Mouse (Mus musculus) megakaryocyte, embryonic 14.5 days (primary cell): Measurements from ENCODE around the gene Pih1d3. TPM values are rescaled to one million over a fixed set of nuclear protein-coding genes. Genes with fewer than 3 reads are reported as not detected.

Experiments used
- H3K27me3 ChIP-seq: replicated peaks from 2 replicates; pipeline ENCODE3; 2012; ENCODE audit warnings: inconsistent platforms
- H3K36me3 ChIP-seq: replicated peaks from 2 replicates; pipeline ENCODE3; 2012; ENCODE audit warnings: low read length, inconsistent platforms, mixed read lengths
- H3K4me1 ChIP-seq: 2 replicates; pipeline ENCODE4 v1.6.1; 2012; ENCODE audit warnings: inconsistent platforms
- H3K4me3 ChIP-seq: replicated peaks from 2 replicates; pipeline ENCODE3; 2012; ENCODE audit warnings: moderate library complexity, mild to moderate bottlenecking, inconsistent platforms
- H3K9me3 ChIP-seq: 2 replicates; pipeline ENCODE4 v1.6.1; 2012; ENCODE audit warnings: inconsistent platforms
- FLI1 ChIP-seq: IDR thresholded peaks from 2 replicates; pipeline ENCODE4 v1.6.1; 2012; ENCODE audit warnings: low read length, inconsistent platforms, mixed read lengths
- GATA1 ChIP-seq: IDR thresholded peaks from 3 replicates; pipeline ENCODE4 v1.6.1; 2012; ENCODE audit warnings: mixed read lengths, low read length, inconsistent platforms, borderline replicate concordance
- polyA plus RNA-seq: library from polyadenylated mRNA; stranded (reverse); fragments of >175 nt; gene quantifications from 2 replicates; pipeline ENCODE4 v1.2.3, GENCODE M21; 2012; ENCODE audit warnings: low replicate concordance; ENCODE audit not compliant: insufficient read depth

Gene Pih1d3
- not detected in 2 replicates for polyA plus RNA-seq

- no peak within 1 kb of the TSS for H3K4me3 ChIP-seq
- no peaks in the 10 kb centered on the region for H3K4me1 ChIP-seq
- H3K9me3 ChIP-seq = peaks cover 11% of the 10 kb centered on the region
- no peaks in the 10 kb centered on the region for H3K36me3 ChIP-seq
- TF ChIP-seq FLI1 = no peak
- no peak for TF ChIP-seq GATA1
- no peaks in the 10 kb centered on the region for H3K27me3 ChIP-seq
Observed at GRCm38 (mm10) chr1:31222564-31222963, at the start of gene Pih1d3, which contains the start of gene 4931428L18Rik. Gene Pih1d3 (plus strand): TSS chr1:31222838. Gene 4931428L18Rik (minus strand): TSS chr1:31222684.

GRCm38 (mm10) chr1:31175401-31175800 lies 47.2 kb upstream of the Pih1d3 start:
- H3K9me3 ChIP-seq = peaks cover 4% of the 10 kb centered on the region; the same call in 1 of the 2 replicates
- H3K36me3 ChIP-seq = no peaks in the 10 kb centered on the region
- no peak overlapping the region for H3K4me3 ChIP-seq
- H3K4me1 ChIP-seq = no peaks in the 10 kb centered on the region
- TF ChIP-seq GATA1 = no peak
- no peak for TF ChIP-seq FLI1
- no peaks in the 10 kb centered on the region for H3K27me3 ChIP-seq

GRCm38 (mm10) chr1:31176101-31176500 lies 46.5 kb upstream of the Pih1d3 start, which contains the start of gene Lgsn:
Gene Lgsn (plus strand): TSS chr1:31176401.
- peaks cover 4% of the 10 kb centered on the region; the same call in 1 of the 2 replicates for H3K9me3 ChIP-seq
- H3K4me1 ChIP-seq = no peaks in the 10 kb centered on the region
- no peaks in the 10 kb centered on the region for H3K27me3 ChIP-seq
- no peaks in the 10 kb centered on the region for H3K36me3 ChIP-seq
- TF ChIP-seq GATA1 (no peak), FLI1 (no peak)
- no peak within 1 kb of the TSS for H3K4me3 ChIP-seq

- peaks cover 4% of the 10 kb centered on the region; the same call in 1 of the 2 replicates for H3K9me3 ChIP-seq
- no peaks in the 10 kb centered on the region for H3K4me1 ChIP-seq
- TF ChIP-seq FLI1 (no peak), GATA1 (no peak)
- no peaks in the 10 kb centered on the region for H3K27me3 ChIP-seq
- no peaks in the 10 kb centered on the region for H3K36me3 ChIP-seq
- H3K4me3 ChIP-seq = no peak overlapping the region
Observed at GRCm38 (mm10) chr1:31178264-31178663, 44.4 kb upstream of the Pih1d3 start.

GRCm38 (mm10) chr1:31190237-31190866 lies 32.3 kb upstream of the Pih1d3 start:
- no peaks in the 10 kb centered on the region for H3K4me1 ChIP-seq
- TF ChIP-seq FLI1 (no peak), GATA1 (no peak)
- H3K9me3 ChIP-seq = 0 out of 2 replicates have a peak, but pooled peaks cover 3% of the 10 kb centered on the region
- no peaks in the 10 kb centered on the region for H3K27me3 ChIP-seq
- H3K36me3 ChIP-seq = no peaks in the 10 kb centered on the region
- H3K4me3 ChIP-seq = no peak overlapping the region

GRCm38 (mm10) chr1:31195633-31196032 lies 27.0 kb upstream of the Pih1d3 start:
- TF ChIP-seq GATA1 (no peak), FLI1 (no peak)
- no peaks in the 10 kb centered on the region for H3K27me3 ChIP-seq
- H3K4me1 ChIP-seq = no peaks in the 10 kb centered on the region
- no peaks in the 10 kb centered on the region for H3K9me3 ChIP-seq
- no peaks in the 10 kb centered on the region for H3K36me3 ChIP-seq
- no peak overlapping the region for H3K4me3 ChIP-seq

- no peaks in the 10 kb centered on the region for H3K9me3 ChIP-seq
- H3K36me3 ChIP-seq = no peaks in the 10 kb centered on the region
- no peaks in the 10 kb centered on the region for H3K4me1 ChIP-seq
- H3K4me3 ChIP-seq = no peak overlapping the region
- no peaks in the 10 kb centered on the region for H3K27me3 ChIP-seq
- TF ChIP-seq GATA1 = no peak
- TF ChIP-seq FLI1 = no peak
Observed at GRCm38 (mm10) chr1:31196959-31197358, 25.7 kb upstream of the Pih1d3 start.

GRCm38 (mm10) chr1:31203771-31204170 lies 18.9 kb upstream of the Pih1d3 start:
- no peak overlapping the region for H3K4me3 ChIP-seq

GRCm38 (mm10) chr1:31205346-31205745 lies 17.3 kb upstream of the Pih1d3 start:
- no peak for TF ChIP-seq FLI1
- TF ChIP-seq GATA1 = no peak
- H3K36me3 ChIP-seq = no peaks in the 10 kb centered on the region
- peaks cover 11% of the 10 kb centered on the region; the same call in 1 of the 2 replicates for H3K9me3 ChIP-seq
- H3K4me3 ChIP-seq = no peak overlapping the region
- no peaks in the 10 kb centered on the region for H3K4me1 ChIP-seq
- H3K27me3 ChIP-seq = no peaks in the 10 kb centered on the region

More at GRCm38 (mm10) chr1:31203771-31204170, 18.9 kb upstream of the Pih1d3 start:
- Histone ChIP-seq H3K27me3 (no peaks in the 10 kb centered on the region), H3K36me3 (no peaks in the 10 kb centered on the region), H3K9me3 (peaks cover 11% of the 10 kb centered on the region; the same call in 1 of the 2 replicates), H3K4me1 (no peaks in the 10 kb centered on the region)
- TF ChIP-seq GATA1 (no peak), FLI1 (no peak)

- Histone ChIP-seq H3K27me3 (no peaks in the 10 kb centered on the region), H3K4me1 (no peaks in the 10 kb centered on the region), H3K4me3 (no peak overlapping the region), H3K9me3 (peaks cover 11% of the 10 kb centered on the region; the same call in 1 of the 2 replicates), H3K36me3 (no peaks in the 10 kb centered on the region)
- TF ChIP-seq GATA1 (no peak), FLI1 (no peak)
Observed at GRCm38 (mm10) chr1:31205770-31206169, 16.9 kb upstream of the Pih1d3 start.
